Mouse (Mus musculus) forebrain, embryonic 14.5 days (tissue): ENCODE results near the gene Lmcd1. TPM values are rescaled to one million over a fixed set of nuclear protein-coding genes. Genes with fewer than 3 reads are reported as not detected.

ENCODE experiments used
- ATAC-seq: fragments of 200-750 bp; cut with Nextera tagmentation; 2 replicates; pipeline ENCODE4 v1.8.0; 2017; ENCODE audit warnings: mild to moderate bottlenecking, moderate library complexity
- DNase-seq: peaks from one replicate; pipeline ENCODE4 v3.0.0-alpha.2; 2015; ENCODE audit warnings: low spot score
- H3K27ac ChIP-seq: fragments of 300-500 bp; sonication (generic); 2 replicates; pipeline ENCODE4 v1.5.1; 2014; ENCODE audit warnings: low read depth, mild to moderate bottlenecking, control low read depth, low read length, moderate library complexity
- H3K27me3 ChIP-seq: fragments of 300-500 bp; sonication (generic); replicated peaks from 2 replicates; pipeline ENCODE4 v1.6.1; 2014; ENCODE audit warnings: low read length, control low read depth, mixed read lengths; ENCODE audit not compliant: control insufficient read depth, insufficient read depth
- H3K36me3 ChIP-seq: fragments of 300-500 bp; sonication (generic); 2 replicates; pipeline ENCODE4 v1.6.1; 2014; ENCODE audit warnings: low read length, control low read depth; ENCODE audit not compliant: control insufficient read depth, insufficient read depth
- H3K4me1 ChIP-seq: fragments of 300-500 bp; sonication (generic); 2 replicates; pipeline ENCODE4 v1.6.1; 2014; ENCODE audit warnings: antibody characterized with exemption, low read length, control low read depth; ENCODE audit not compliant: control insufficient read depth, insufficient read depth
- H3K4me2 ChIP-seq: fragments of 300-500 bp; sonication (generic); 2 replicates; pipeline ENCODE4 v1.6.1; 2014; ENCODE audit warnings: mild to moderate bottlenecking, control low read depth, low read length
- H3K4me3 ChIP-seq: fragments of 300-500 bp; sonication (generic); 2 replicates; pipeline ENCODE4 v1.5.1; 2014; ENCODE audit warnings: low read depth, low read length, control low read depth
- H3K9ac ChIP-seq: fragments of 300-500 bp; sonication (generic); 2 replicates; pipeline ENCODE4 v1.6.1; 2014; ENCODE audit warnings: mild to moderate bottlenecking, low read length, control low read depth, moderate library complexity
- H3K9me3 ChIP-seq: fragments of 300-500 bp; sonication (generic); replicated peaks from 2 replicates; pipeline ENCODE4 v1.6.1; 2016; ENCODE audit warnings: low read length, control low read depth, mixed read lengths; ENCODE audit not compliant: control insufficient read depth
- WGBS: fragments of 180-500 bp; shearing (Covaris S2); extraction: QIAGEN DNeasy Blood & Tissue Kit; methylation state at CpG from one replicate; pipeline ENCODE4 v1.1.7; 2014; 5-methylcytosine and 5-hydroxymethylcytosine counted together
- polyA plus RNA-seq: library from polyadenylated mRNA; unstranded; fragments of >200 nt; fragmentation: Nextera tagmentation; extraction: Ambion mirVana; gene quantifications from 2 replicates; pipeline ENCODE4 v1.2.1, GENCODE M21; 2014

Gene Lmcd1
- polyA plus RNA-seq, 1 experiment from 2014 or later: 16.7 TPM

DNA sequence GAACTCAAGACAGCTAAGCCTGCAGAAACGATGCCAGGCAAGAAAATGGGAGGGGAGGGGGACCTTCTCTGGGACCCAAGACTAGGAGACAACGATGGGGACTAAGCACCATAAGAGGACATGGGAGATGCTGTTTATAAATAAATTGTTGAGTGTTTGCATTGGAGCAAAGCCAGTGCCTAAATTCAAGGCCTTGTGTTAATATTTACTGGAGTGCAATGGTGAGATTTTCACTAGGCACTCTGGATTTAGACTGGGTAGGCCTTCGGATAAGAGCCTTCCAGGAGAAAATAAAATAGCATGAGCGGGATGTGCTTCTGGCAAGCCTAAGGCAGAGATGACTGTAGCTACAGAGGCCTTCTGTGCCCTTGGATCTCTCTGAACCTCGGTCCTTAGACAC, 49.4 kb downstream of the Lmcd1 start:
- Histone ChIP-seq H3K4me1 (no peaks in the 10 kb centered on the region), H3K4me3 (no peak overlapping the region), H3K4me2 (no peak overlapping the region), H3K36me3 (no peaks in the 10 kb centered on the region), H3K27me3 (no peaks in the 10 kb centered on the region), H3K27ac (no peak overlapping the region), H3K9ac (no peak overlapping the region), H3K9me3 (no peaks in the 10 kb centered on the region)
- ATAC-seq (no peak), DNase-seq (no peak)
- 87% methylated on average over 5 of the region's 5 CpGs for WGBS

DNA sequence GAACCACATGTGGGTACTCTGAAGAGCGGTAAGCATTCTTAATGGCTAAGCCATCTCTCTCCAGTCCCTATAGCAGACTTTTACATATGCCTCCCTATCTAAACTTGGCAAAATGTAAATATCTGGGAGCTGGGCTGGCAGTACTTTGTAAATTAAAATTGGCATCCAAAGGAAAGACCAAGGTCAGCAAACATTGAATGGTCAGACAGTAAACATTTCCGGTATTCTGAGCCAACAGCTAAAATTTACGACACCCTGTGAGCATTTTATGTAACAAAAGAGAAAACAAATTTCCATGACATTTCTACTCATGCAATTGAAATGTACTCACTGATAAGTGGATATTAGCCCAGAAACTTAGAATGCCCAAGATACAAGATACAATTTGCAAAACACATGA, 51.7 kb downstream of the Lmcd1 start:
- H3K36me3 ChIP-seq: no peaks in the 10 kb centered on the region
- WGBS: 99% methylated on average over 3 of the region's 3 CpGs
- no peaks in the 10 kb centered on the region for H3K4me1 ChIP-seq
- no peak overlapping the region for H3K4me3 ChIP-seq
- no peak overlapping the region for H3K4me2 ChIP-seq
- no peak overlapping the region for H3K9ac ChIP-seq
- no peaks in the 10 kb centered on the region for H3K27me3 ChIP-seq
- DNase-seq (no peak), ATAC-seq (no peak)
- H3K9me3 ChIP-seq: no peaks in the 10 kb centered on the region
- H3K27ac ChIP-seq: no peak overlapping the region

DNA sequence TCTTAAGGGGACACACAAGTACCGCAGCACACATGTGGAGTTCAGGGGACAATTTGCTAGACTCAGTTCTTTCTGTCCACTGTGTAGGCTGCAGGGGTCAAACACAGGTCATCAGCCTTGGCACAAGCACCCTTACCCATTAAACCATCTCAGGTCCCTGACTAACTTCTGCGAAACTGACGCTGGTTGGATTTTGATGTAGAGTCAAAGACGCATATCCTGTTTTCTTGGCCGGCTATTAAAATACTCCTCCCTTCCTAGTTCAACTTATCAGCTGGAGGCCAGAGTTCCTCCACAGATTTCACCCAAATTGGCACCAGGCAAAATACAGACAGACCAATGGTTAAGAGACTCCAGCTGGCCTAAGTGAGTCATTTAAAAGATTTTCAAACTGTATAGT, 54.2 kb downstream of the Lmcd1 start:
- no peak overlapping the region for H3K4me3 ChIP-seq
- no peaks in the 10 kb centered on the region for H3K36me3 ChIP-seq
- peaks cover 3% of the 10 kb centered on the region; the same call in 1 of the 2 replicates for H3K4me1 ChIP-seq
- ATAC-seq (no peak), DNase-seq (no peak)
- H3K27me3 ChIP-seq: no peaks in the 10 kb centered on the region
- H3K9ac ChIP-seq: no peak overlapping the region
- H3K4me2 ChIP-seq: no peak overlapping the region
- no peaks in the 10 kb centered on the region for H3K9me3 ChIP-seq
- H3K27ac ChIP-seq: no peak overlapping the region
- 88% methylated on average over 5 of the region's 5 CpGs for WGBS

- Histone ChIP-seq H3K27me3 (no peaks in the 10 kb centered on the region), H3K9me3 (no peaks in the 10 kb centered on the region), H3K4me3 (no peak overlapping the region), H3K4me2 (no peak overlapping the region), H3K36me3 (no peaks in the 10 kb centered on the region), H3K27ac (no peak overlapping the region), H3K4me1 (peaks cover 3% of the 10 kb centered on the region; the same call in 1 of the 2 replicates), H3K9ac (no peak overlapping the region)
- 27% methylated on average over 5 of the region's 5 CpGs for WGBS
- ATAC-seq (peak; percentile 58; the same call in 1 of the 2 replicates), DNase-seq (peak; percentile 53)
These were observed 57.1 kb downstream of the Lmcd1 start for GRCm38 (mm10) chr6:112330520-112331222.

GRCm38 (mm10) chr6:112331223-112331598, 57.7 kb downstream of the Lmcd1 start:
- H3K36me3 ChIP-seq: no peaks in the 10 kb centered on the region
- no peak overlapping the region for H3K27ac ChIP-seq
- H3K9ac ChIP-seq: no peak overlapping the region
- H3K9me3 ChIP-seq: no peaks in the 10 kb centered on the region
- no peak overlapping the region for H3K4me3 ChIP-seq
- ATAC-seq (0 out of 2 replicates have a peak, but pooled peaks have one; percentile 7), DNase-seq (no peak)
- H3K27me3 ChIP-seq: no peaks in the 10 kb centered on the region
- H3K4me1 ChIP-seq: peaks cover 3% of the 10 kb centered on the region; the same call in 1 of the 2 replicates
- no peak overlapping the region for H3K4me2 ChIP-seq
- WGBS: 66% methylated on average over 6 of the region's 6 CpGs

DNA sequence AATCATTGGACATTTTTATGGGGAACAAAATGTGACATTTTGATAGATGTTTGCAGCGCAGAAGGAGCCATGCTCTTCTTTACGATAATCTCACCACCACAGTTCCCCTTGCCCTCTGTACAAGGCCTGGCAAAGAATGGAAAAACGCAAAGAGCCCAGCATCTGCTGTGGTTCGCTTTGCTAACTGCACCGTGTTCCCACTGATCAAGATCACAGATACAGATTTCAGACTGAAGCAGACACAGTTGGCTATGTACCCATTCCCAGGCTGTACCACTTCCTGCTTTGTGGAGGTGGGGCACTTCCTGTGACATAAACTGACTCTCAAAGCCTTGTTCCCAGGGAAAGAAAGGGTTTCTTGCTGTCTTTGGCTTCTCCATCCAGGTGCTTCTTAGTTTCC, 60.4 kb downstream of the Lmcd1 start:
- Histone ChIP-seq H3K4me1 (peaks cover 3% of the 10 kb centered on the region; the same call in 1 of the 2 replicates), H3K9me3 (no peaks in the 10 kb centered on the region), H3K36me3 (no peaks in the 10 kb centered on the region), H3K9ac (no peak overlapping the region), H3K27me3 (no peaks in the 10 kb centered on the region), H3K4me3 (no peak overlapping the region), H3K27ac (no peak overlapping the region), H3K4me2 (no peak overlapping the region)
- ATAC-seq: no peak
- no peak for DNase-seq
- WGBS: 95% methylated on average over 5 of the region's 5 CpGs

- Histone ChIP-seq H3K36me3 (no peaks in the 10 kb centered on the region), H3K27me3 (no peaks in the 10 kb centered on the region), H3K9ac (no peak overlapping the region), H3K9me3 (no peaks in the 10 kb centered on the region), H3K4me3 (no peak overlapping the region), H3K27ac (no peak overlapping the region), H3K4me1 (no peaks in the 10 kb centered on the region), H3K4me2 (no peak overlapping the region)
- DNase-seq (no peak), ATAC-seq (no peak)
- WGBS: 85% methylated on average over 6 of the region's 6 CpGs
These were observed 64.1 kb downstream of the Lmcd1 start for GRCm38 (mm10) chr6:112337667-112338066.

- Histone ChIP-seq H3K4me2 (no peak overlapping the region), H3K27me3 (no peaks in the 10 kb centered on the region), H3K27ac (no peak overlapping the region), H3K9ac (no peak overlapping the region), H3K4me3 (no peak overlapping the region), H3K4me1 (no peaks in the 10 kb centered on the region), H3K36me3 (no peaks in the 10 kb centered on the region), H3K9me3 (no peaks in the 10 kb centered on the region)
- WGBS: 90% methylated on average over 4 of the region's 4 CpGs
- ATAC-seq (no peak), DNase-seq (no peak)
These were observed 65.5 kb downstream of the Lmcd1 start for GRCm38 (mm10) chr6:112339016-112339415.

DNA sequence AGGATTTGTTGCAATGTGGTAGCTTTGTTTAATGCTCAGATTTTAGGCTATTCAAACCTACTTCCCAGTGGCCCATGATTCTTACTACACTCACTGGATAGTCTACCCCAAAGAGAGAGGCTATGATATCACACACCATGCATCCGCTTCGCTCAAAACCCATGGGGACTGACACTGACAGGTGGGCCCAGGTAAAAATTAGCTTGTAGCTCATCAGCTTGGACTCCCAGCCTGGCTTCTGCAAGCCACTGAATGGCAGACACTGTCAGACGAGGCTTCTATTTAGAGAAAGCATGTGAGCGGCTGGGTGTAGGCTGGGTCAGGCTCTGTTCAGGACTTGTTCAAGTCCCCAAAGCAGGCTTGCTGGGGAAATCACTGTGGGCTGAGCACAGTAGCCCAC, 76.9 kb downstream of the Lmcd1 start:
- Histone ChIP-seq H3K9ac (no peak overlapping the region), H3K9me3 (no peaks in the 10 kb centered on the region), H3K36me3 (no peaks in the 10 kb centered on the region), H3K27me3 (no peaks in the 10 kb centered on the region), H3K4me3 (no peak overlapping the region), H3K4me2 (no peak overlapping the region), H3K27ac (no peak overlapping the region), H3K4me1 (no peaks in the 10 kb centered on the region)
- no peak for ATAC-seq
- WGBS: 92% methylated on average over 4 of the region's 4 CpGs
- DNase-seq: no peak
